Mouse (Mus musculus) forebrain, embryonic 11.5 days (tissue): ENCODE results near the gene Slc17a9. TPM values are rescaled to one million over a fixed set of nuclear protein-coding genes. Genes with fewer than 3 reads are reported as not detected.
A peak's percentile ranks its signal among the peaks of the same experiment; 100 is the strongest.

Source experiments
- ATAC-seq: fragments of 200-750 bp; cut with Nextera tagmentation; replicated peaks from 2 replicates; pipeline ENCODE4 v1.8.0; 2017; ENCODE audit warnings: moderate TSS enrichment; ENCODE audit not compliant: low FRiP score
- DNase-seq: peaks from one replicate; pipeline ENCODE4 v3.0.0-alpha.2; 2017; ENCODE audit warnings: low spot score
- H3K27ac ChIP-seq: fragments of 300-500 bp; sonication (generic); 2 replicates; pipeline ENCODE4 v1.5.1; 2014; ENCODE audit warnings: low read depth, low read length
- H3K27me3 ChIP-seq: fragments of 300-500 bp; sonication (generic); 2 replicates; pipeline ENCODE4 v1.6.1; 2014; ENCODE audit warnings: mild to moderate bottlenecking, low read length, mixed read lengths; ENCODE audit not compliant: control insufficient read depth, insufficient read depth
- H3K36me3 ChIP-seq: fragments of 300-500 bp; sonication (generic); 2 replicates; pipeline ENCODE4 v1.6.1; 2014; ENCODE audit warnings: mild to moderate bottlenecking, low read length, moderate library complexity, mixed read lengths; ENCODE audit not compliant: control insufficient read depth, insufficient read depth
- H3K4me1 ChIP-seq: fragments of 300-500 bp; sonication (generic); replicated peaks from 2 replicates; pipeline ENCODE4 v1.6.1; 2014; ENCODE audit warnings: low read length, mixed read lengths; ENCODE audit not compliant: control insufficient read depth, insufficient read depth
- H3K4me2 ChIP-seq: fragments of 300-500 bp; sonication (generic); 2 replicates; pipeline ENCODE4 v1.6.1; 2014; ENCODE audit warnings: low read depth, mild to moderate bottlenecking, low read length, moderate library complexity, mixed read lengths; ENCODE audit not compliant: severe bottlenecking
- H3K4me3 ChIP-seq: fragments of 300-500 bp; sonication (generic); 2 replicates; pipeline ENCODE4 v1.5.1; 2014; ENCODE audit warnings: low read depth, low read length
- H3K9ac ChIP-seq: fragments of 300-500 bp; sonication (generic); 2 replicates; pipeline ENCODE4 v1.6.1; 2014; ENCODE audit warnings: low read length
- H3K9me3 ChIP-seq: fragments of 300-500 bp; sonication (generic); 2 replicates; pipeline ENCODE4 v1.6.1; 2016; ENCODE audit warnings: low read length, mixed read lengths; ENCODE audit not compliant: control insufficient read depth
- WGBS: fragments of 180-500 bp; shearing (Covaris S2); extraction: QIAGEN DNeasy Blood & Tissue Kit; methylation state at CpG from one replicate; pipeline ENCODE4 v1.1.7; 2014; 5-methylcytosine and 5-hydroxymethylcytosine counted together
- polyA plus RNA-seq: library from polyadenylated mRNA; unstranded; fragments of >200 nt; fragmentation: Nextera tagmentation; extraction: Ambion mirVana; gene quantifications from 2 replicates; pipeline ENCODE4 v1.2.1, GENCODE M21; 2014

Gene Slc17a9
- polyA plus RNA-seq, 1 experiment from 2014 or later = 0.11 TPM

DNA sequence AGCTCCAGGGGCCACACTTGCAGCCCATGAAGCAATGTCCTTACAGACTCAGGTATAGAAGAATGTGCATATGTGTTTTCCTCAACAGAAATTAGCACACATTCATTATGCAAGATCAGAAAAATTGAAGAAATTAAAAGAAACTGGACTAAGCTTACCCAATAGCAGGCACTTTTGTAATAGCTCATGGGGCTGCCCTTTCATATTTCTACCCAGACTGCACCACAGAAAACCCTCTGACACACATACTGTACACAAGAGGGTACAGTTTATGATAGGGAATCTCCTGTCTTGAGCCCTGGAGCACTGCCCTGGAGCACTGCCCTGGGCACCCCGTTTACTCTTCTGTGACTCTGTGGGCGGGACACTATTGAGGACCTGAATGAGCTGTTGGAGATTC, 12.9 kb downstream of the Slc17a9 start:
- H3K27ac ChIP-seq = no peak overlapping the region
- 80% methylated on average over 2 of the region's 2 CpGs for WGBS
- DNase-seq = no peak
- no peaks in the 10 kb centered on the region for H3K9me3 ChIP-seq
- H3K27me3 ChIP-seq = no peaks in the 10 kb centered on the region
- no peak overlapping the region for H3K4me3 ChIP-seq
- no peaks in the 10 kb centered on the region for H3K4me1 ChIP-seq
- no peak overlapping the region for H3K4me2 ChIP-seq
- ATAC-seq = no peak
- H3K36me3 ChIP-seq = no peaks in the 10 kb centered on the region
- H3K9ac ChIP-seq = no peak overlapping the region

DNA sequence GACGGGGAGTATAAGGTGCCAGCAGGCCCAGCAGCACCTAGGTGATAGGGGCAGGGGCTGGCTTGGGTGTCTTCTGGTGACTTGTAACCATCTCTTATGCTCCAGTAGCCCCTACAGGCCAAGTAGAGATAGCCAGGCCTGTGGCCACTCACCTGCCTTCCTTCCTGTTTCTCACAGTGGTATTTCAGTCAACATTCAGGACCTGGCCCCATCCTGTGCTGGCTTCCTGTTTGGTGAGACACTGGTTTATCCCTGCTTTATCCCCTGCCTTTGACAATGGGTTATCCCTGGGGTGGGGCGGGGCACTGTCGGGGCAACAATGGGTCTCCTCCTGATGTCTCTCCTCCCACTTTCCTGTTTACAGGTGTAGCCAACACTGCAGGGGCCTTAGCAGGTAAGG, 15.3 kb downstream of the Slc17a9 start:
- DNase-seq (no peak), ATAC-seq (no peak)
- H3K27me3 ChIP-seq = no peaks in the 10 kb centered on the region
- no peak overlapping the region for H3K9ac ChIP-seq
- H3K36me3 ChIP-seq = no peaks in the 10 kb centered on the region
- no peaks in the 10 kb centered on the region for H3K9me3 ChIP-seq
- no peak overlapping the region for H3K4me3 ChIP-seq
- no peak overlapping the region for H3K4me2 ChIP-seq
- no peak overlapping the region for H3K27ac ChIP-seq
- H3K4me1 ChIP-seq = no peaks in the 10 kb centered on the region
- WGBS = 27% methylated on average over 3 of the region's 3 CpGs

DNA sequence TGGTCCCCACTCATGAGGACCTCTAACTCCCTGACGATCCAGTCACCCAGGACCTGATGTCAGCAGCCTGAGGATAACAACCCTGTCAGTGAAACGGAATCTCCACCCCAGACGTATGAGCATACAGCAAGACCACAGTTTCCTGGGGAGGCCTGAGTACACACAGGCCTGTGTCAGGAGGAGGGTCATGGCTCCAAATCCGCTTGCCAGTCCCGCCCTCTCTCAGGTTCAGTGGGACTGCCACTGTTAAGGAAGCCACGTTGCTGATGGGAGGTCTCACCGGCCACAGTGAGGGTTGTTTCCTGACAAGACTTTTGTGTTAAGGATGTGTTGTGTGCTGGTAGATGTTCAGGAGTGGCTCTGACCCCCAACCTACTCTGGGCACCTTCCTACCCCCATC, 16.4 kb downstream of the Slc17a9 start:
- no peak for ATAC-seq
- no peaks in the 10 kb centered on the region for H3K4me1 ChIP-seq
- H3K36me3 ChIP-seq = no peaks in the 10 kb centered on the region
- no peak overlapping the region for H3K4me2 ChIP-seq
- DNase-seq = no peak
- no peak overlapping the region for H3K4me3 ChIP-seq
- 83% methylated on average over 7 of the region's 7 CpGs for WGBS
- no peak overlapping the region for H3K27ac ChIP-seq
- no peaks in the 10 kb centered on the region for H3K9me3 ChIP-seq
- H3K27me3 ChIP-seq = no peaks in the 10 kb centered on the region
- H3K9ac ChIP-seq = no peak overlapping the region

DNA sequence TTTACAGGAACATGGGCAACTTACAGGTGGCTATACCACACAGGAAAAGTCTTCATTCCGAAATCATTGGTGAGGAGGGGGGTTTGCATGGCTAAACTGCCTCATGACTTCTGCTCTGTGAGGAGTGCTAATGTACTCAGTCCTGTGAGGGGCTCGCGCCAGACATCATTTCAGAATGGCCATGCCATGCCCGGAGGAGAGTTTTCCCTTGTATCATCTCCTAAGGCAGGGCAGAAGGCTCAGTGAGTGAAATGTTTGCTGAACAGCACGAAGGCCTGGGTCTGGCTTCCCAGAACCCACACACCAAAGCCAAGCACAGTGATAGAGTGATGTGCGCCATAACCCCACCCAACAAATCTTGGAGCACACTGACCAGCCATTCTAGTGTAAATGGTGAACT, 17.8 kb downstream of the Slc17a9 start:
- ATAC-seq (no peak), DNase-seq (no peak)
- Histone ChIP-seq H3K36me3 (no peaks in the 10 kb centered on the region), H3K4me3 (no peak overlapping the region), H3K9me3 (no peaks in the 10 kb centered on the region), H3K4me2 (no peak overlapping the region), H3K9ac (no peak overlapping the region), H3K4me1 (no peaks in the 10 kb centered on the region), H3K27ac (no peak overlapping the region), H3K27me3 (no peaks in the 10 kb centered on the region)
- WGBS = 85% methylated on average over 6 of the region's 6 CpGs

DNA sequence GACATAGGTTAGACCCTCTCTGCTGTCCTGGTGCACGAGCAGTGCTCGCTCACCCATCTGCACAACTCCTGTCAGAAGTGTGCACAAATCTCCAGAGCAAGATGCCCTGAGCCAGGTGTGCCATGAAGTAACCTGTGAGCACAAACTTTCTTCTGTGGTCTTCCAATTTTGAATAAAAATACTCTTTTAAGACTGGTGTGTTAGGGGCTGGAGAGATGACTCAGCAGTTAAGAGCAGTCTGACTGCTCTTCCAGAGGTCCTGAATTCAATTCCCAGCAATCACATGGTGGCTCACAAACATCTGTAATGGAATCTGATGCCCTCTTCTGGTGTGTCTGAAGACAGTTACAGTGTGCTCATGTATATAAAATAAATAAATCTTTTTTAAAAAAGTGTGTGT, 18.3 kb downstream of the Slc17a9 start:
- ATAC-seq (no peak), DNase-seq (no peak)
- Histone ChIP-seq H3K4me3 (no peak overlapping the region), H3K4me2 (no peak overlapping the region), H3K9ac (no peak overlapping the region), H3K4me1 (no peaks in the 10 kb centered on the region), H3K36me3 (no peaks in the 10 kb centered on the region), H3K9me3 (no peaks in the 10 kb centered on the region), H3K27me3 (no peaks in the 10 kb centered on the region), H3K27ac (no peak overlapping the region)
- WGBS = 90% methylated on average over 2 of the region's 2 CpGs

DNA sequence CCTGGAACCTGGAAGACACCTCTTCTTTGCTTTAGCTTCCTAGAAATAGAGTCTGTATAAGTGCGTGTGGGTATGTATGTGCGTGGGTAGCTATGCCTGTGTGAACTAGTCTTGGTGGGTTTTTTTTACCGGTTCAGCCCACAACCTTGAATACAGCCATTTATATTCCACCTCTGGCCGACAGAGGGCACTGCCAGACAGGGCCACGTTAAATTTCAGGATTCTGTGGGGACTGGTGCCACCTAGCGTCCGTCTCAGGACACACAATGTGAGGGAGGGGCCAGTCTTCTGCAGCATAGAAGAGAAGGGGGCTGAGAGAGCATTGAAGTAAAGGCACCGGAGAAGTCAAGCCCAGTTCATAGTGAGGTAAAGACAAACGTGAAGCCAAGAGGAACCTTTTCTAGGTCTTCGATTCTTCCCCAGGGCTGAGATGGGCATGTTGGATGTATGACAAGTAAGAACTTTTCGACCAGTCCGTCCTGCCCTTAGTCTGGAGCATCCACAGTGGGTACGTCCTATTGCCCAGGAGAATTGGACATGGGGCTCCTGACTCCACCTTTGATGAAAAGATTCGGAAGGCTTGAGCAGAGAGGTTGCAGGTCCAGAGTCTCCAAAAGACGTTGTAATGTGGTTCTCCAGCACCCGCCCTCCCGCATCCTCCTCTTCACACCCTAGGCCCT, 20.3 kb downstream of the Slc17a9 start:
- Histone ChIP-seq H3K9ac (no peak overlapping the region), H3K27me3 (no peaks in the 10 kb centered on the region), H3K4me3 (no peak overlapping the region), H3K9me3 (no peaks in the 10 kb centered on the region), H3K4me1 (no peaks in the 10 kb centered on the region), H3K36me3 (no peaks in the 10 kb centered on the region), H3K27ac (no peak overlapping the region), H3K4me2 (no peak overlapping the region)
- peak; percentile 90 for DNase-seq
- WGBS = 39% methylated on average over 17 of the region's 17 CpGs
- ATAC-seq = peak; percentile 72

DNA sequence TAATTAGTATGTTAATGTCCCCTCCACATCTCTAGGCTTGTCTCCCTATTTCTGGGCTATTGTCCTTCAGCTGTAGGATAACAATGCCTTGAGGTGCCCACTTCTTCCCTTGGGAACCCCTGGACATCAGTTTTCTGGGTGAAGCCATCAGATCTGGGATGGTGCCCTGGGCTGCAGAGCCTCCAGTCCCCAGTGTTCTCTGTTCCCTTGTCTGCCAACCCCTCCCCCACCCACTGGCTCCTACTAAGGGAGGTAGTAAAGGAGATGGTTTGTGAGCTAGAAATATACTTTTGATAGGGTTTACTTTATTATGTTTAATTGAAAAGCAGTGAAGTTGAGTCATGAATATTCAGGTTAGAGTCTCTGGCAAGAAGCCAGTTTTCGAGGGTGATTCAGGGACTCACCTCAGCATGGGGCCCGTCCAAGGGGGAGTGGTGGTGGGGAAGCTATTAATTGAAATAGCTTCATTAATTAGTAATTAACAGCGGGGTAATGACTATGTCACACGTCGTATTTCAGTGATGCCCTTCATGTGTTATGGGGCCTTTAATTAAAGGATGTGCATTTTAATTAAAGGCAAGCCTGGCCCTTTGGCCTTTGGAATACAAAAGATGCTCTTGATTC, 21.6 kb downstream of the Slc17a9 start:
- no peak for DNase-seq
- no peak overlapping the region for H3K27ac ChIP-seq
- H3K36me3 ChIP-seq = no peaks in the 10 kb centered on the region
- no peaks in the 10 kb centered on the region for H3K27me3 ChIP-seq
- no peaks in the 10 kb centered on the region for H3K4me1 ChIP-seq
- H3K4me2 ChIP-seq = no peak overlapping the region
- no peak for ATAC-seq
- H3K4me3 ChIP-seq = no peak overlapping the region
- no peaks in the 10 kb centered on the region for H3K9me3 ChIP-seq
- no peak overlapping the region for H3K9ac ChIP-seq
- 27% methylated on average over 5 of the region's 5 CpGs for WGBS

DNA sequence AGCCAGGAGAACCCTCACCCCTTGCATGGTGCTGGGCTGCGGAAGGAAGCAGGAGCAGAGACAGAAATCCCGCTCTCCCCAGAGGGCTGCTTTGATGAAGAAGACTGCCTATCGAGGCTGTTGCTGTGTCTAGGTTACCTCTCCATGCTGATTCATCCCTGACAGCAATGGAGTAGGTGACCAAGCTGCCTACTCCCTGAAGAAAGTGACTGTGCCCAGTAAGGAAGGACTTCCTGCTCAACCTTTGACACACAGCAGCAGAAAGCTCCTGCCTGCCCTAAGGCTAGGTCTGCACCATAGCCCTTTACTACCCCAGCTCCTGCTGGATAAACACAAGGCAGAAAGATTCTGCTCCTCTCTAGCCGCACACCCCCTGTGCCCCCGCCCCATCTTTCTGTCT, 23.8 kb downstream of the Slc17a9 start:
- Histone ChIP-seq H3K4me3 (no peak overlapping the region), H3K4me2 (no peak overlapping the region), H3K27me3 (no peaks in the 10 kb centered on the region), H3K4me1 (no peaks in the 10 kb centered on the region), H3K27ac (no peak overlapping the region), H3K36me3 (no peaks in the 10 kb centered on the region), H3K9me3 (no peaks in the 10 kb centered on the region), H3K9ac (no peak overlapping the region)
- WGBS = 60% methylated on average over 5 of the region's 5 CpGs
- ATAC-seq (no peak), DNase-seq (no peak)
